8 mouse cellular contexts compared by ENCODE assay signal in genomic region chr7:19118028-19118771, GRCm38 (mm10). TPM values are rescaled to one million over a fixed set of nuclear protein-coding genes. Genes with fewer than 3 reads are reported as not detected.
A peak's percentile ranks its signal among the peaks of the same experiment; 100 is the strongest.
DNase-seq lines count a peak whose midpoint lies in the region; ATAC-seq and TF ChIP-seq lines count a peak whose summit lies in the region.

Gm4969 (minus strand) TSS chr7:19118368.

- TF ChIP-seq POLR2A in MEL (IDR thresholded peaks at IDR 0.05; ENCODE audit: control insufficient read depth in 1 of 2, insufficient read depth in 1 of 2, low read depth in 1 of 2, low read length in 2 of 2, poor library complexity in 1 of 2) = no peak

- intact Hi-C loops in left cerebral cortex, postnatal 25 days (cut with DNase I) = loop anchor here (2.0 kb wide), 1 partner anchor 23 kb away; the partner anchor contains the start of gene Six5

- peaks cover 0 to 11% of the 10 kb centered on the region in 2 experiments; a peak in 2 of 4 replicates for H3K36me3 ChIP-seq in MEL (ENCODE audit: control insufficient read depth in 1 of 2, insufficient read depth in 2 of 2, low read length in 2 of 2)
- H3K36me3 ChIP-seq in forebrain, embryonic 15.5 days = no peaks in the 10 kb centered on the region
- no peaks in the 10 kb centered on the region for H3K36me3 ChIP-seq in hindbrain, embryonic 16.5 days (ENCODE audit: control insufficient read depth, insufficient read depth, low read length)

- no peak within 1 kb of the TSS for H3K27ac ChIP-seq in MEL (ENCODE audit: control insufficient read depth, low read depth, low read length)
- 0 out of 2 replicates have a peak within 1 kb of the TSS, but pooled peaks have one; percentile 6 for H3K27ac ChIP-seq in forebrain, embryonic 15.5 days (replicated peaks)
- H3K27ac ChIP-seq in hindbrain, embryonic 16.5 days (ENCODE audit: low read depth, low read length) = peak within 1 kb of the TSS; percentile 34

- no peaks in the 10 kb centered on the region for H3K27me3 ChIP-seq in MEL (ENCODE audit: control insufficient read depth in 1 of 2, insufficient read depth in 2 of 2, low read length in 2 of 2)
- no peaks in the 10 kb centered on the region for H3K27me3 ChIP-seq in forebrain, embryonic 15.5 days
- no peaks in the 10 kb centered on the region for H3K27me3 ChIP-seq in hindbrain, embryonic 16.5 days (replicated peaks; ENCODE audit: control insufficient read depth, insufficient read depth, low read length)

- H3K9ac ChIP-seq in MEL (ENCODE audit: control insufficient read depth, low read depth, low read length, poor library complexity, severe bottlenecking) = 0 out of 2 replicates have a peak within 1 kb of the TSS, but pooled peaks have one; percentile 22
- no peak within 1 kb of the TSS for H3K9ac ChIP-seq in forebrain, embryonic 15.5 days (replicated peaks)
- peak within 1 kb of the TSS; percentile 60 for H3K9ac ChIP-seq in hindbrain, embryonic 16.5 days (ENCODE audit: low read depth, low read length)

- H3K4me3 ChIP-seq in MEL (ENCODE audit: control insufficient read depth in 1 of 2, insufficient read depth in 1 of 2, low read depth in 2 of 2, low read length in 2 of 2) = no peak within 1 kb of the TSS
- H3K4me3 ChIP-seq in forebrain, embryonic 15.5 days = peak within 1 kb of the TSS; percentile 35
- H3K4me3 ChIP-seq in hindbrain, embryonic 16.5 days (ENCODE audit: low read length) = peak within 1 kb of the TSS; percentile 42

- WGBS in forebrain, embryonic 15.5 days = 21% methylated on average over 64 of the region's 64 CpGs
- WGBS in hindbrain, embryonic 16.5 days = 24% methylated on average over 48 of the region's 64 CpGs

- no peaks in the 10 kb centered on the region for H3K9me3 ChIP-seq in MEL (replicated peaks; ENCODE audit: insufficient read depth, low read length)
- H3K9me3 ChIP-seq in forebrain, embryonic 15.5 days = no peaks in the 10 kb centered on the region
- H3K9me3 ChIP-seq in hindbrain, embryonic 16.5 days (ENCODE audit: control insufficient read depth, low read length) = no peaks in the 10 kb centered on the region

- peak; percentile 40; the same call in 1 of the 2 replicates for ATAC-seq in cerebellum, adult (ENCODE audit: insufficient number of reproducible peaks, low FRiP score, low TSS enrichment)
- peak; percentile 17; the same call in 1 of the 2 replicates for ATAC-seq in forebrain, embryonic 15.5 days (replicated peaks)
- ATAC-seq in hindbrain, embryonic 16.5 days = peak; percentile 77
- peak; percentile 23 for ATAC-seq in megakaryocyte progenitor cell, adult 5-6 weeks (replicated peaks; ENCODE audit: poor library complexity)
- ATAC-seq in inflammation-experienced regulatory T-cells, adult 6 months = no peak

- peak within 1 kb of the TSS; percentile 46 for H3K4me2 ChIP-seq in forebrain, embryonic 15.5 days (replicated peaks)
- peak within 1 kb of the TSS; percentile 64 for H3K4me2 ChIP-seq in hindbrain, embryonic 16.5 days (ENCODE audit: low read length)

- no peak for TF ChIP-seq RAD21 in MEL (IDR thresholded peaks at IDR 0.05; ENCODE audit: low read depth, low read length)

- DNase-seq in MEL (ENCODE audit: low read depth, low spot score) = no peak
- peak; percentile 52 to 62 for DNase-seq in left cerebral cortex, postnatal 25 days (ENCODE audit: low spot score in 2 of 2)
- DNase-seq in right cerebral cortex, postnatal 25 days = peak; percentile 60

- no peak for TF ChIP-seq EP300 in MEL (IDR thresholded peaks at IDR 0.05; ENCODE audit: low read depth in 1 of 2, low read length in 2 of 2)

- no peak for TF ChIP-seq CTCF in MEL (IDR thresholded peaks at IDR 0.05 in 2 of 3, conservative IDR thresholded peaks at IDR 0.05 in 1 of 3; ENCODE audit: control insufficient read depth in 1 of 3, insufficient read depth in 1 of 3, low read depth in 2 of 3, low read length in 3 of 3, poor library complexity in 1 of 3, severe bottlenecking in 1 of 3)

- peaks cover 16% of the 10 kb centered on the region for H3K79me2 ChIP-seq in MEL (ENCODE audit: control insufficient read depth, insufficient read depth, low read length, poor library complexity)

- H3K4me1 ChIP-seq in MEL (ENCODE audit: control insufficient read depth in 1 of 2, insufficient read depth in 2 of 2, low read length in 2 of 2) = peaks cover 2 to 9% of the 10 kb centered on the region in 2 experiments; a peak in 3 of 4 replicates
- peaks cover 26% of the 10 kb centered on the region for H3K4me1 ChIP-seq in forebrain, embryonic 15.5 days
- peaks cover 20% of the 10 kb centered on the region for H3K4me1 ChIP-seq in hindbrain, embryonic 16.5 days (ENCODE audit: control insufficient read depth, insufficient read depth, low read depth, low read length)

TF ChIP-seq in MEL, 35 proteins besides CTCF, POLR2A, EP300 and RAD21:
- TF ChIP-seq JUND (IDR thresholded peaks at IDR 0.05; ENCODE audit: low read depth, low read length) = no peak
- no peak for TF ChIP-seq MAZ (IDR thresholded peaks at IDR 0.05; ENCODE audit: low read depth, low read length)
- no peak for TF ChIP-seq POLR2AphosphoS5 (IDR thresholded peaks at IDR 0.05; ENCODE audit: borderline replicate concordance, low read depth, low read length)
- no peak for TF ChIP-seq TAL1 (IDR thresholded peaks at IDR 0.05; ENCODE audit: low read length)
- no peak for TF ChIP-seq BHLHE40 (IDR thresholded peaks at IDR 0.05; ENCODE audit: borderline replicate concordance, low read depth, low read length)
- no peak for TF ChIP-seq SMC3 (IDR thresholded peaks at IDR 0.05; ENCODE audit: low read depth, low read length)
- TF ChIP-seq TCF12 (IDR thresholded peaks at IDR 0.05; ENCODE audit: low read depth, low read length) = no peak
- TF ChIP-seq GATA1 (IDR thresholded peaks at IDR 0.05; ENCODE audit: low read depth, low read length) = no peak
- TF ChIP-seq CHD2 (IDR thresholded peaks at IDR 0.05; ENCODE audit: low read length) = no peak
- no peak for TF ChIP-seq ZKSCAN1 (IDR thresholded peaks at IDR 0.05; ENCODE audit: low read depth, low read length)
- TF ChIP-seq MYC (IDR thresholded peaks at IDR 0.05; ENCODE audit: low read depth, low read length) = no peak
- no peak for TF ChIP-seq ZNF384 (IDR thresholded peaks at IDR 0.05; ENCODE audit: low read depth, low read length)

RNA-seq across cellular contexts. Expression of gene Gm4969, which starts in this region (rescaled TPM):
- total RNA-seq in MEL (2012; rRNA removed) = not detected in 2 replicates
- polyA plus RNA-seq in MEL (2012; ENCODE audit: insufficient read depth in 1 of 2, insufficient read length in 2 of 2, low read depth in 1 of 2, low replicate concordance in 2 of 2, missing spikeins in 1 of 2) = not detected
- polyA plus RNA-seq in forebrain, embryonic 15.5 days (2015; fragmentation: Nextera tagmentation; extraction: Ambion mirVana) = 3.6 and 3.8 TPM in 2 replicates
- 7.0 and 8.8 TPM in 2 replicates for polyA plus RNA-seq in hindbrain, embryonic 16.5 days (2015; fragmentation: Nextera tagmentation; extraction: Ambion mirVana)
- total RNA-seq in left cerebral cortex, postnatal 25 days (2021) = under 1 TPM; 0.25 to 0.32 TPM
- total RNA-seq in megakaryocyte progenitor cell, adult 5-6 weeks (2015) = 0.24 and 0.57 TPM in 2 replicates
- 0.03 and 0.42 TPM in 2 replicates for total RNA-seq in megakaryocyte progenitor cell, adult 5-6 weeks (2017)
- under 1 TPM in 1 of 3 experiments, not detected in 2; 0.11 TPM for polyA plus RNA-seq in inflammation-experienced regulatory T-cells, adult 6 months (2017; shearing (Covaris generic))

Comparison
In these comparisons a context has a peak if more than half of its experiments do, and no peak if none do; other contexts are left out.
1. Peak in DNase-seq in left cerebral cortex, postnatal 25 days; RNA of the gene not detected or under 1 TPM.
2. Peak in ATAC-seq in megakaryocyte progenitor cell, adult 5-6 weeks; RNA of the gene not detected or under 1 TPM.
3. H3K4me3 ChIP-seq: peak in forebrain, embryonic 15.5 days (single experiment) and hindbrain, embryonic 16.5 days (single experiment); none in MEL (0 of 2).